Mouse (Mus musculus): ENCODE measurements around the gene Wtap. TPM values are rescaled to one million over a fixed set of nuclear protein-coding genes. Genes with fewer than 3 reads are reported as not detected.
A peak's percentile ranks its signal among the peaks of the same experiment; 100 is the strongest.
"Not testable (repeated sequence)": the region's sequence is repeated elsewhere in the genome, so short reads cannot be mapped to it uniquely, and the experiment has no call there.

The Wtap gene
- polyA plus RNA-seq, 1 experiment from 2014 or later, result 111 TPM

GRCm38 (mm10) chr17:12959377-12959776 is 34.6 kb downstream of the Wtap start:
- H3K27me3 ChIP-seq; H3K9me3 ChIP-seq (replicated peaks); H3K27ac ChIP-seq; ATAC-seq (ENCODE audit: low FRiP score): not testable (repeated sequence)
- peak overlapping the region; percentile 30 for H3K4me3 ChIP-seq
- peak overlapping the region; percentile 49 for H3K4me2 ChIP-seq (replicated peaks)
- WGBS, result 11% methylated on average over 2 of the region's 2 CpGs
- peaks cover 16% of the 10 kb centered on the region for H3K36me3 ChIP-seq
- H3K9ac ChIP-seq, result peak overlapping the region; percentile 47; the same call in 1 of the 2 replicates
- peaks cover 11% of the 10 kb centered on the region for H3K4me1 ChIP-seq

DNA sequence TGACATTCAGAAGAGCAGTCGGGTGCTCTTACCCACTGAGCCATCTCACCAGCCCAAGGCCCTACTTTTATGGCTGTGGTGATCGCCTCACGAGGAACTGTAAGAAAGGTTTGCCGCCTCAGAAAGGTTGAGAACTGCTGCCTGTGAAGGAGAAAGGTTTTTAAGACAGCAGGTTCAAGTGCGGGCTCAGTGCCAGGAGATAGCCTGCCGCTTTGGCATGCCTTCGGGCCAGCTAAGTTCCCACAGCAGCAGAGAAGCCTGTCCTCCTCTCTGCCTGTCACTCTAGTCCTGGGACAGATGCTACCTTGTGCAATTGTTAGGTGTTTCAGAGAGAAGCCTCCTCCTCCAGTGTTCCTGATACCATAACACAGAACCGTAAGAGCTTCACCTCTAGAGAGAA is 37.3 kb downstream of the Wtap start:
- H3K9me3 ChIP-seq (replicated peaks), result no peaks in the 10 kb centered on the region
- WGBS, result 95% methylated on average over 8 of the region's 8 CpGs

DNA sequence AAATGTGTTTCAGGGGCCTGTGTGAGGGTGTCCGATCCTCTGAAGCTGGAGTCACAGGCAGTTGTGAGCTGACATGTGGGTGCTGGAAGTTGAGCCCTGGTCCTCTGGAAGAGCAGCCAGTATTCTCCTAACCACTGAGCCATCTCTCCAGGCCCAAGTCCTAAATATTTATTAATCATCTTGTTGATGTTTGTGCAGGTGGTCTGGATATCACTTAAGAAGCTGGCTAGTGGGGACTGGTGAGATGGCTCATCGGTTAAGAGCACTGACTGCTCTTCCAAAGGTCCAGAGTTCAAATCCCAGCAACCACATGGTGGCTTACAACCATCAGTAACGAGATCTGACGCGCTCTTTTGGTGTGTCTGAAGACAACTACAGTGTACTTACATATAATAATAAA is 44.3 kb downstream of the Wtap start:
- peaks cover 73% of the 10 kb centered on the region for H3K36me3 ChIP-seq
- ATAC-seq (ENCODE audit: low FRiP score), result no peak
- no peaks in the 10 kb centered on the region for H3K27me3 ChIP-seq
- 93% methylated on average over 5 of the region's 5 CpGs for WGBS
- no peak overlapping the region for H3K4me3 ChIP-seq
- no peaks in the 10 kb centered on the region for H3K4me1 ChIP-seq
- no peak overlapping the region for H3K4me2 ChIP-seq (replicated peaks)
- no peaks in the 10 kb centered on the region for H3K9me3 ChIP-seq (replicated peaks)
- H3K9ac ChIP-seq, result no peak overlapping the region
- H3K27ac ChIP-seq, result no peak overlapping the region

More for the DNA sequence above, 37.3 kb downstream of the Wtap start:
- no peaks in the 10 kb centered on the region for H3K27me3 ChIP-seq
- peaks cover 34% of the 10 kb centered on the region for H3K36me3 ChIP-seq
- H3K4me1 ChIP-seq, result peaks cover 11% of the 10 kb centered on the region
- no peak overlapping the region for H3K4me3 ChIP-seq
- H3K27ac ChIP-seq, result no peak overlapping the region
- no peak for ATAC-seq (ENCODE audit: low FRiP score)
- H3K9ac ChIP-seq, result no peak overlapping the region
- H3K4me2 ChIP-seq (replicated peaks), result no peak overlapping the region

DNA sequence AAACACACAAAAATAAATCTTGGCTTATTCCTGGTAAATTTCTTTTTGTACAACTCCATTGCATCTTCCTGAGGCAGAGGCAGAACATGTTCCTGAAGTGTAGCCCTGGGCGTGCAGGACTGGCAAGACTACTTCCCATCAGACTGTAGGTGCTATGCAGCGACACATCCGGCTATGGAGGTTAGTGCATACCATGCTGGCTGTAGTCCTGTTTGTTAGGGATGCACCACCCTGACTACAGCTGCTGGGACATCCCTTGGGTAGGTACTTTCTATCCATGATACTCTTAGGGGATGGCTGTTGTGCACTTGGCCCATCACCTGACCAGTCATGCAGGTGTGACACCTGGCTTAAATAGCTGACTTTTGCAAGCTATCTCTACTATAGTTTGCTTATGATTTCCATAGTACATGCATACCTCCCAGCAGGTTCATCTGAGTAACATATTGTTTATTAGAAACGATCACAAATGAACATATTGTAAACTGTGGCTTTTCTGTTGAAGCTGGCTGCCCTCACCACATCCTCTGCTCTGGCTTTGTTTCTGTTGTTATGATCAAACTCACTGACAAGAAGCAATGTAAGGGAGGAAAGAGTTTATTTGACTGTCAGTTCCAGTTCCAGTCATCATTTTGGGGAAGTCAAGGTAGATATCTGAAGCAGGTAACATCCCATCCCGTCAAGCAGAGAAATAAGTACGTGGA is 51.4 kb downstream of the Wtap start:
- Histone ChIP-seq H3K9ac (no peak overlapping the region), H3K4me2 (replicated peaks) (no peak overlapping the region), H3K4me3 (no peak overlapping the region), H3K9me3 (replicated peaks) (no peaks in the 10 kb centered on the region), H3K27me3 (no peaks in the 10 kb centered on the region; the same call in 1 of the 2 replicates), H3K4me1 (peaks cover 5% of the 10 kb centered on the region; the same call in 1 of the 2 replicates), H3K27ac (no peak overlapping the region), H3K36me3 (peaks cover 49% of the 10 kb centered on the region)
- 96% methylated on average over 6 of the region's 6 CpGs for WGBS
- no peak for ATAC-seq (ENCODE audit: low FRiP score)

DNA sequence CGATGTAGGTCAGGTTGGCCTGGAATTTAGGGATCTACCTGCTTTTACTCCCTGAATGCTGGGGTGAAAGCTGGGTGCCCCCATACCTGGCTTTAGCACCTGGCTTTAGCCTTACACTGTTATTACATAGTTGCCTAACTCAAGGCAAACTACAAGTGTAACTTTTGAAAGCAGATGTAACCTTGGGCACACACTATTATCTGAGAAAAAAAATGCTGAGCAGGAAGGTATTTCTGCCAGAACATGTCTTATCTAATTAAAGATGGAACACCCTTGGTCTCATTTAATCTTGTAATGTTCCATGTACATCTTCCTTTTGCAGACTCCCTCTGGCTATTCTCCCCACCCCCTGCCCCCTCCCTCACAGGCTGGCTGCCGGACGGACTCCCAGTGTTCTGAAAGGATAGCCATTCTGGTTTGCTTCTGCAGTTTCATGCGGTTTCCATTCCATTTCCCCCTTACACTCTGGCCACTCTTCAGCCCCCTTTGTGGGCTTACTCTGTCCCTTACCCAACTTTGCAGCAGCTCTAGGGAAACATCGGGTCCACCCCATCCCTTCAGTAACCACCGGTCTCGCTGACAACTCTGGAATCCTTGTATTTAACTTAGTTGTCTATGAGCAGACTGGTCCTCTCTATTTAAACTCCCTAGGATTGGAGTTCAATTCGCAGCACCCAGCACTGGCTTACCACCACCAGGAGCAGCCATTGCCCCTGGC is 52.3 kb downstream of the Wtap start:
- Histone ChIP-seq H3K9ac (no peak overlapping the region), H3K4me1 (peaks cover 5% of the 10 kb centered on the region; the same call in 1 of the 2 replicates), H3K4me3 (no peak overlapping the region), H3K27me3 (no peaks in the 10 kb centered on the region; the same call in 1 of the 2 replicates), H3K4me2 (replicated peaks) (no peak overlapping the region), H3K27ac (no peak overlapping the region), H3K36me3 (peaks cover 44% of the 10 kb centered on the region), H3K9me3 (replicated peaks) (no peaks in the 10 kb centered on the region)
- no peak for ATAC-seq (ENCODE audit: low FRiP score)
- 84% methylated on average over 8 of the region's 8 CpGs for WGBS

DNA sequence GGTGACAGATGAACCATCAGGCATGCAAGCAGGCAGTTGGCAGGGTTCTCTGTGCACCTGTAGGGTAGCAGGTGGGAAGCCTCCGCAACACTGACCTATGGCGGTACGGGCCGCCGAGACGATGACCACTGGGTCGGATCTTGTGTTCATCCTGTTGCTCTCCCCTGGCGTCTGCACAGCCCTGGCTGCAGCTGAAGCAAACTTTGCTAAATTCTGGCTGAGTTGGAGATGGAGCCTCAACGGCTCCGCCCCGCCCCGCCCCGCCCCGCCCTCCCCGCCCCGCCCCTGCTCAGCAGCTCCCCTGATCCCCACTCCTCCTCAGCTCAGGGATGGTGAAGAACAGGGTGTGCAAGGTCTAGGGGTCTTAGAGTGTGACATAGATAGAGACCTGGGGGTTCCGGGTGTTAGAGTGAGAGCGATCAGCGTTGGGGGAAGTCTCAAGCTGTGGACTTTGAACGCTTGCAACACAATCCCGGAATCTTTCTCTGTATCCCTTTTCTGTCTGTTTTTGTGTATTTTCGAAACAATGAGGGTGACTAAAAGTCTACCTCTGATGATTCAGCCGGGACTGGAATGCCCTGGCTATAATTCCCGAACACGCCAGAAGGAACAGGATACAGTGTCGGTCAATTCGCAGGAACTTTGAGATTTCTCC is 53.7 kb downstream of the Wtap start, which contains the start of gene Acat3:
Gene Acat3, minus strand, starts transcription at position 450 of the 655 bp plus-strand sequence.
- Histone ChIP-seq H3K36me3 (peaks cover 31% of the 10 kb centered on the region), H3K27me3 (no peaks in the 10 kb centered on the region; the same call in 1 of the 2 replicates), H3K4me2 (replicated peaks) (peak within 1 kb of the TSS; percentile 50), H3K27ac (no peak within 1 kb of the TSS), H3K4me3 (peak within 1 kb of the TSS; percentile 20), H3K9me3 (replicated peaks) (no peaks in the 10 kb centered on the region), H3K4me1 (peaks cover 5% of the 10 kb centered on the region; the same call in 1 of the 2 replicates), H3K9ac (peak within 1 kb of the TSS; percentile 32; the same call in 1 of the 2 replicates)
- 16% methylated on average over 27 of the region's 27 CpGs for whole genome bisulfite sequencing
- ATAC-seq (ENCODE audit: low FRiP score), result peak; percentile 54

- H3K27ac ChIP-seq; H3K9me3 ChIP-seq (replicated peaks); H3K27me3 ChIP-seq; H3K4me1 ChIP-seq: not testable (repeated sequence)
- 54% methylated on average over 2 of the region's 12 CpGs for WGBS
- ATAC-seq (ENCODE audit: low FRiP score), result peak; percentile 68; the same call in 1 of the 2 replicates
- Histone ChIP-seq H3K36me3 (peaks cover 24% of the 10 kb centered on the region), H3K9ac (0 out of 2 replicates have a peak overlapping the region, but pooled peaks have one; percentile 32), H3K4me3 (0 out of 2 replicates have a peak overlapping the region, but pooled peaks have one; percentile 20), H3K4me2 (replicated peaks) (peak overlapping the region; percentile 50)
Observed at GRCm38 (mm10) chr17:12939377-12940148, 54.4 kb downstream of the Wtap start.

DNA sequence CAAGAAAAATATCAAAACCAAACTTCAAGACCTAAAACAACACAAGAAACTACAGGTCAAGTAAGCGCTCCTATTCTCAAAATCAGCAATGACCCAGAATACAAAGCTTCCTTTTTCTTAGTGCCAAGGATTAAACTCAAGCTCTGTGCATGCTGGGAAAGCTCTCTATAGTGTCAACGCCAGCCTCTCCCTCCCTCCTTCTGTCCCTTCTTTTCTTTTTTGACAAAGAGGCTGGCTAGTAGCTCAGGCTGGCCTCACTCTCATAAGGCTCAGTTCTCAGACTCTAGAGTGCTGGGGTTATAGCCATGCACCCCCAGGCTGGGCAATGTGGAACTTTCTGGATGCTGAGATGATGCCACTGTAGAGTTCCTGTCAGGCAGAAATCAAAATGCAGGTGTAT is 55.9 kb downstream of the Wtap start:
- Histone ChIP-seq H3K4me3 (no peak overlapping the region), H3K9ac (no peak overlapping the region), H3K4me2 (replicated peaks) (no peak overlapping the region), H3K27ac (no peak overlapping the region), H3K4me1 (peaks cover 5% of the 10 kb centered on the region; the same call in 1 of the 2 replicates), H3K36me3 (peaks cover 11% of the 10 kb centered on the region), H3K27me3 (no peaks in the 10 kb centered on the region; the same call in 1 of the 2 replicates), H3K9me3 (replicated peaks) (no peaks in the 10 kb centered on the region)
- WGBS, result 47% methylated on average over 2 of the region's 2 CpGs
- no peak for ATAC-seq (ENCODE audit: low FRiP score)

GRCm38 (mm10) chr17:12937412-12937970 is 56.5 kb downstream of the Wtap start:
- H3K4me2 ChIP-seq (replicated peaks), result no peak overlapping the region
- 82% methylated on average over 2 of the region's 2 CpGs for WGBS
- H3K9me3 ChIP-seq (replicated peaks), result no peaks in the 10 kb centered on the region
- no peak overlapping the region for H3K4me3 ChIP-seq
- peaks cover 6% of the 10 kb centered on the region for H3K36me3 ChIP-seq
- no peak overlapping the region for H3K9ac ChIP-seq
- H3K27ac ChIP-seq, result no peak overlapping the region
- peaks cover 5% of the 10 kb centered on the region; the same call in 1 of the 2 replicates for H3K4me1 ChIP-seq
- no peaks in the 10 kb centered on the region; the same call in 1 of the 2 replicates for H3K27me3 ChIP-seq
- no peak for ATAC-seq (ENCODE audit: low FRiP score)

DNA sequence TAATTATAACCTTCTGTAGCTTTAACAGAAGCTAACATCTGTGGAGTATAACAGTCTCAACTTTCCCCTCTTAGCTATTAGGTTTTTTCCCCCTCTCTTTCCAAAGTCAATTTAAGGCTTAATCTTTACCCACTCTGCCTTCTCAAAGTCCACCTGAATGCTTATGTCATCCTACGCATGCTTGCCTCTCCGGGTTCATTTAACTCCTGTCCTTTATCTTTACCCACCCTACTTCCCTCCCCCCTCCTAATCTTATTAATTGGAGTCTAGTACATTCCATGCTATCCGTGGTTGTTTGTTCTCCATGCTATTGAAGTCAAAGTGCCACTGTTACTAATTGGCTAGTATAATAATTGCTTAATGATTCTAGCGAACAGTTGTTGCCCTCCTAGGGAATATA is 58.2 kb downstream of the Wtap start:
- no peak overlapping the region for H3K4me3 ChIP-seq
- H3K27me3 ChIP-seq, result no peaks in the 10 kb centered on the region; the same call in 1 of the 2 replicates
- 79% methylated on average over 4 of the region's 4 CpGs for WGBS
- no peak overlapping the region for H3K9ac ChIP-seq
- H3K9me3 ChIP-seq (replicated peaks), result no peaks in the 10 kb centered on the region
- no peak overlapping the region for H3K4me2 ChIP-seq (replicated peaks)
- H3K27ac ChIP-seq, result no peak overlapping the region
- peaks cover 5% of the 10 kb centered on the region; the same call in 1 of the 2 replicates for H3K4me1 ChIP-seq
- no peak for ATAC-seq (ENCODE audit: low FRiP score)
- H3K36me3 ChIP-seq, result no peaks in the 10 kb centered on the region

DNA sequence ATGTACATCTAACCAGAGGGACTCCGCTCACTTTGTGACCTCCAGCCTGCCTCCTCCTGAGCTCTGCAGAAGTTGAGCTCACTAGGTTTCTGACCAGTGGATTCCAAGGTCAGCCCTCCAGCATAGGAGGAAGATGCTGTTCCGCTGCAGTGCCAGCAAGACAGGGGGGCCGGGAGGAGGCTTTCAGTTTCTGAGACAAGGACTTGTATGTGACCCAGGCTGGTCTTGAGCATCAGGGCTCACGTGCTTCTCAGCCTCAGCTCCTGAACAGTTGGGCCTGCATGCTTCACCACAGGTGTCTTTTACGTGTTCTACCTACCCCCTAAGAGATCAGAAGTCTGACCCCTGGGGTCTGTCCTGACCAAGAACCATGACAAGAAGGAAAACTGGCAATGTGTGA is 62.4 kb downstream of the Wtap start:
- H3K27ac ChIP-seq; H3K36me3 ChIP-seq; H3K4me3 ChIP-seq; H3K4me1 ChIP-seq; ATAC-seq (ENCODE audit: low FRiP score); H3K4me2 ChIP-seq (replicated peaks); H3K27me3 ChIP-seq; H3K9me3 ChIP-seq (replicated peaks); H3K9ac ChIP-seq: not testable (repeated sequence)
- 88% methylated on average over 5 of the region's 5 CpGs for WGBS
